Mouse (Mus musculus) C2C12 (cell line): ENCODE data around the gene Rnf7.

Experiments used
- CEBPB ChIP-seq: IDR thresholded peaks from one replicate; pipeline ENCODE4 v1.6.1; 2011; ENCODE audit warnings: low read depth, mild to moderate bottlenecking, control low read depth, moderate library complexity
- CTCF ChIP-seq: IDR thresholded peaks from one replicate; pipeline ENCODE4 v1.5.1; 2011; ENCODE audit not compliant: control insufficient read depth, insufficient read depth, insufficient read length
- USF1 ChIP-seq: IDR thresholded peaks from one replicate; pipeline ENCODE4 v1.6.1; 2011; ENCODE audit warnings: low read depth, mild to moderate bottlenecking, control low read depth, moderate library complexity

DNA sequence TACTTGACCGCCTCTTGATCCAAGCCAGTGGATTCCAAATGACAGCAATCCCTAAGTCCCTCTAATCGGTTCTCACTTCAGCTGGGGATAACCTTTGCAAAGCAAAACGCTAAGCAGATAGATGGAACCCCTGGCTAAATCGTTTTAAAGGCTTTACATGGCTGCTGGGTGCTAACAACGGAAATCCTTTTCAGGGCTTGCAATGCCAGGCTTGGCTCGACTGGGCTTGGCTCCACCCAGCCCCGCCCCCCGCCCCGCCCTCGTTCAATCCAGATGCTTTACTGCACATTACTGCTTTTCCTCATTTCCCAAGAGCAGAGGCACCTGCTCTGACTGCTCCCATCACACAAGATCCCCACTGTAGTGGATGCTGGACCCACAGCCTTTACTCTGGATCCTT is 36.4 kb downstream of the Rnf7 start:
- TF ChIP-seq CTCF (no peak), CEBPB (no peak), USF1 (no peak)
